Mouse (Mus musculus): ENCODE results near the gene Prpf40a. TPM values are rescaled to one million over a fixed set of nuclear protein-coding genes. Genes with fewer than 3 reads are reported as not detected.

The Prpf40a gene
- polyA plus RNA-seq, 1 experiment from 2014 or later: 124 TPM

GRCm38 (mm10) chr2:53101885-53102740 lies 89.0 kb downstream of the Prpf40a start:
- no peak overlapping the region for H3K4me2 ChIP-seq
- WGBS: 90% methylated on average over 11 of the region's 11 CpGs
- H3K4me3 ChIP-seq: no peak overlapping the region
- H3K4me1 ChIP-seq: no peaks in the 10 kb centered on the region
- ATAC-seq (ENCODE audit: insufficient number of reproducible peaks, low FRiP score, low TSS enrichment, low read depth): no peak
- H3K9me3 ChIP-seq: no peaks in the 10 kb centered on the region
- H3K27me3 ChIP-seq: no peaks in the 10 kb centered on the region
- no peak overlapping the region for H3K27ac ChIP-seq
- H3K9ac ChIP-seq: no peak overlapping the region
- H3K36me3 ChIP-seq: peaks cover 52% of the 10 kb centered on the region

- no peak for ATAC-seq (ENCODE audit: insufficient number of reproducible peaks, low FRiP score, low TSS enrichment, low read depth)
- 32% methylated on average over 2 of the region's 2 CpGs for WGBS
- H3K36me3 ChIP-seq: peaks cover 33% of the 10 kb centered on the region
These were observed 91.0 kb downstream of the Prpf40a start for GRCm38 (mm10) chr2:53100093-53100492.

GRCm38 (mm10) chr2:53095489-53095888 lies 95.6 kb downstream of the Prpf40a start:
- H3K9me3 ChIP-seq: no peaks in the 10 kb centered on the region
- no peak overlapping the region for H3K4me2 ChIP-seq
- no peak for ATAC-seq (ENCODE audit: insufficient number of reproducible peaks, low FRiP score, low TSS enrichment, low read depth)
- H3K9ac ChIP-seq: no peak overlapping the region
- H3K4me3 ChIP-seq: no peak overlapping the region
- H3K27me3 ChIP-seq: no peaks in the 10 kb centered on the region
- 91% methylated on average over 3 of the region's 3 CpGs for WGBS
- peak overlapping the region; percentile 43; the same call in 1 of the 2 replicates for H3K27ac ChIP-seq
- peaks cover 8% of the 10 kb centered on the region; the same call in 1 of the 2 replicates for H3K36me3 ChIP-seq
- H3K4me1 ChIP-seq: peaks cover 3% of the 10 kb centered on the region; the same call in 1 of the 2 replicates

More at GRCm38 (mm10) chr2:53100093-53100492, 91.0 kb downstream of the Prpf40a start:
- H3K27me3 ChIP-seq: no peaks in the 10 kb centered on the region
- no peak overlapping the region for H3K27ac ChIP-seq
- no peak overlapping the region for H3K4me2 ChIP-seq
- H3K4me3 ChIP-seq: no peak overlapping the region
- no peak overlapping the region for H3K9ac ChIP-seq
- H3K9me3 ChIP-seq: no peaks in the 10 kb centered on the region
- peaks cover 3% of the 10 kb centered on the region; the same call in 1 of the 2 replicates for H3K4me1 ChIP-seq

- Histone ChIP-seq H3K27ac (peak overlapping the region; percentile 43; the same call in 1 of the 2 replicates), H3K27me3 (no peaks in the 10 kb centered on the region), H3K9me3 (no peaks in the 10 kb centered on the region), H3K36me3 (peaks cover 8% of the 10 kb centered on the region; the same call in 1 of the 2 replicates), H3K4me3 (no peak overlapping the region), H3K9ac (no peak overlapping the region), H3K4me2 (no peak overlapping the region), H3K4me1 (peaks cover 3% of the 10 kb centered on the region; the same call in 1 of the 2 replicates)
- 68% methylated on average over 9 of the region's 9 CpGs for WGBS
- ATAC-seq (ENCODE audit: insufficient number of reproducible peaks, low FRiP score, low TSS enrichment, low read depth): peak; percentile 83
These were observed 96.1 kb downstream of the Prpf40a start for GRCm38 (mm10) chr2:53095031-53095430.

- no peak overlapping the region for H3K27ac ChIP-seq
- no peaks in the 10 kb centered on the region for H3K27me3 ChIP-seq
- no peaks in the 10 kb centered on the region for H3K4me1 ChIP-seq
- H3K9ac ChIP-seq: no peak overlapping the region
- WGBS: 84% methylated on average over 3 of the region's 3 CpGs
- H3K4me2 ChIP-seq: no peak overlapping the region
- H3K9me3 ChIP-seq: no peaks in the 10 kb centered on the region
- H3K36me3 ChIP-seq: no peaks in the 10 kb centered on the region
- H3K4me3 ChIP-seq: no peak overlapping the region
- no peak for ATAC-seq (ENCODE audit: insufficient number of reproducible peaks, low FRiP score, low TSS enrichment, low read depth)
These were observed 102.3 kb downstream of the Prpf40a start for GRCm38 (mm10) chr2:53088744-53089143.

- Histone ChIP-seq H3K9ac (no peak overlapping the region), H3K4me1 (peaks cover 9% of the 10 kb centered on the region; the same call in 1 of the 2 replicates), H3K9me3 (no peaks in the 10 kb centered on the region), H3K4me3 (no peak overlapping the region), H3K36me3 (no peaks in the 10 kb centered on the region), H3K27ac (no peak overlapping the region), H3K27me3 (no peaks in the 10 kb centered on the region), H3K4me2 (no peak overlapping the region)
- ATAC-seq (ENCODE audit: insufficient number of reproducible peaks, low FRiP score, low TSS enrichment, low read depth): no peak
- WGBS: 52% methylated on average over 9 of the region's 9 CpGs
These were observed 105.4 kb downstream of the Prpf40a start for GRCm38 (mm10) chr2:53085617-53086202.

Other genes starting within 250 kb of the Prpf40a start
- 42.0 and 43.0 TPM in 2 replicates for gene Arl6ip6, start 442 bp upstream of the Prpf40a start, polyA plus RNA-seq (2015; fragmentation: Nextera tagmentation; extraction: Ambion mirVana)

Measured in limb, embryonic 15.5 days (tissue).